Mouse (Mus musculus) myocyte (in vitro differentiated cells): ENCODE results near the gene Ptprg. TPM values are rescaled to one million over a fixed set of nuclear protein-coding genes. Genes with fewer than 3 reads are reported as not detected.

ENCODE experiments used
- H3K27me3 ChIP-seq: one replicate; pipeline ENCODE4 v1.6.1; 2011; ENCODE audit not compliant: control insufficient read depth, insufficient read depth, insufficient read length
- H3K36me3 ChIP-seq: one replicate; pipeline ENCODE4 v1.6.1; 2011; ENCODE audit not compliant: control insufficient read depth, insufficient read depth
- H3K4me2 ChIP-seq: one replicate; pipeline ENCODE4 v1.6.1; 2011; ENCODE audit warnings: low read depth, control low read depth
- H3K4me3 ChIP-seq: one replicate; pipeline ENCODE4 v1.5.1; 2011; ENCODE audit warnings: mild to moderate bottlenecking, control low read depth, moderate library complexity
- H3K79me2 ChIP-seq: one replicate; pipeline ENCODE4 v1.6.1; 2011; ENCODE audit not compliant: control insufficient read depth, insufficient read depth
- H3ac ChIP-seq: one replicate; pipeline ENCODE4 v1.6.1; 2011; ENCODE audit not compliant: control insufficient read depth, insufficient read length
- CEBPB ChIP-seq: IDR thresholded peaks from 2 replicates; pipeline ENCODE4 v1.6.1; 2011; ENCODE audit warnings: mild to moderate bottlenecking, moderate library complexity; ENCODE audit not compliant: poor library complexity, insufficient read depth, severe bottlenecking
- E2F4 ChIP-seq: IDR thresholded peaks from one replicate; pipeline ENCODE4 v1.6.1; 2011; ENCODE audit warnings: mild to moderate bottlenecking, control low read depth, moderate library complexity; ENCODE audit not compliant: insufficient read depth
- MAX ChIP-seq: IDR thresholded peaks from one replicate; pipeline ENCODE4 v1.6.1; 2011; ENCODE audit warnings: low read depth, mild to moderate bottlenecking, control low read depth
- MYOD1 ChIP-seq, 3 experiments: IDR thresholded peaks; one replicate each; pipeline ENCODE4 v1.6.1; 2011; ENCODE audit warnings: control low read depth in 2 of 3, low read depth in 2 of 3, mild to moderate bottlenecking in 2 of 3, moderate library complexity in 1 of 3; ENCODE audit not compliant: insufficient read length in 2 of 3, control insufficient read depth in 1 of 3
- MYOG ChIP-seq, 3 experiments: IDR thresholded peaks; one replicate each; pipeline ENCODE4 v1.6.1; 2011; ENCODE audit warnings: control low read depth in 2 of 3, low read depth in 2 of 3, mild to moderate bottlenecking in 2 of 3; ENCODE audit not compliant: insufficient read length in 2 of 3, control insufficient read depth in 1 of 3, insufficient read depth in 1 of 3
- POLR2A ChIP-seq: IDR thresholded peaks from one replicate; pipeline ENCODE4 v1.6.1; 2011; ENCODE audit warnings: low read depth, mild to moderate bottlenecking, control low read depth, moderate library complexity; ENCODE audit not compliant: insufficient read length
- POLR2AphosphoS2 ChIP-seq: IDR thresholded peaks from one replicate; pipeline ENCODE4 v1.6.1; 2011; ENCODE audit warnings: low read depth, control low read depth; ENCODE audit not compliant: insufficient read length
- REST ChIP-seq: IDR thresholded peaks from one replicate; pipeline ENCODE4 v1.6.1; 2011; ENCODE audit warnings: mild to moderate bottlenecking, control low read depth, moderate library complexity; ENCODE audit not compliant: insufficient read depth, insufficient read length
- SRF ChIP-seq: IDR thresholded peaks from one replicate; pipeline ENCODE4 v1.6.1; 2011; ENCODE audit warnings: low read depth; ENCODE audit not compliant: control insufficient read depth, insufficient read length
- TCF12 ChIP-seq: IDR thresholded peaks from one replicate; pipeline ENCODE4 v1.6.1; 2011; ENCODE audit warnings: mild to moderate bottlenecking, control low read depth; ENCODE audit not compliant: poor library complexity, insufficient read depth, severe bottlenecking
- TCF3 ChIP-seq: IDR thresholded peaks from one replicate; pipeline ENCODE4 v1.6.1; 2011; ENCODE audit warnings: low read depth, control low read depth; ENCODE audit not compliant: insufficient read length
- USF1 ChIP-seq: IDR thresholded peaks from one replicate; pipeline ENCODE4 v1.6.1; 2011; ENCODE audit warnings: low read depth, mild to moderate bottlenecking, control low read depth, moderate library complexity
- polyA plus RNA-seq: library from polyadenylated mRNA; unstranded; fragments of >200 nt; fragmentation: generic; extraction: Trizol; gene quantifications from one replicate; pipeline ENCODE4 v1.2.1, GENCODE M21; 2012; ENCODE audit warnings: missing spikeins

Ptprg gene
- polyA plus RNA-seq, 1 experiment = 14.4 TPM

GRCm38 (mm10) chr14:11623576-11623975 lies 70.2 kb downstream of the Ptprg start:
- H3K36me3 ChIP-seq = no peaks in the 10 kb centered on the region
- no peaks in the 10 kb centered on the region for H3K27me3 ChIP-seq

GRCm38 (mm10) chr14:11630736-11631135 lies 77.4 kb downstream of the Ptprg start:
- no peak for TF ChIP-seq TCF3
- no peak for TF ChIP-seq MYOG (IDR thresholded peaks at IDR 0.05; ENCODE audit: control insufficient read depth in 1 of 3, insufficient read depth in 1 of 3, insufficient read length in 2 of 3, low read depth in 2 of 3)
- no peak for TF ChIP-seq MAX
- TF ChIP-seq CEBPB = no peak
- TF ChIP-seq REST = no peak
- TF ChIP-seq MYOD1 (IDR thresholded peaks at IDR 0.05; ENCODE audit: control insufficient read depth in 1 of 3, insufficient read length in 2 of 3, low read depth in 2 of 3) = no peak
- no peak for TF ChIP-seq E2F4
- TF ChIP-seq POLR2A = no peak
- TF ChIP-seq POLR2AphosphoS2 = no peak
- TF ChIP-seq TCF12 = no peak
- no peak for TF ChIP-seq USF1
- no peak for TF ChIP-seq SRF
- Histone ChIP-seq H3K4me3 (no peak overlapping the region), H3K36me3 (no peaks in the 10 kb centered on the region), H3K27me3 (no peaks in the 10 kb centered on the region), H3K79me2 (no peaks in the 10 kb centered on the region), H3ac (no peak overlapping the region), H3K4me2 (no peak overlapping the region)

More at GRCm38 (mm10) chr14:11623576-11623975, 70.2 kb downstream of the Ptprg start:
- TF ChIP-seq POLR2A = no peak
- TF ChIP-seq SRF = no peak
- TF ChIP-seq MYOG (IDR thresholded peaks at IDR 0.05; ENCODE audit: control insufficient read depth in 1 of 3, insufficient read depth in 1 of 3, insufficient read length in 2 of 3, low read depth in 2 of 3) = no peak
- no peak overlapping the region for H3K4me3 ChIP-seq
- H3K79me2 ChIP-seq = no peaks in the 10 kb centered on the region
- H3K4me2 ChIP-seq = no peak overlapping the region
- no peak overlapping the region for H3ac ChIP-seq

GRCm38 (mm10) chr14:11631505-11631904 lies 78.2 kb downstream of the Ptprg start:
- H3K36me3 ChIP-seq = no peaks in the 10 kb centered on the region
- no peaks in the 10 kb centered on the region for H3K27me3 ChIP-seq
- H3K79me2 ChIP-seq = peaks cover 3% of the 10 kb centered on the region
- H3K4me3 ChIP-seq = no peak overlapping the region
- no peak overlapping the region for H3ac ChIP-seq
- TF ChIP-seq USF1 = no peak
- TF ChIP-seq SRF = no peak
- TF ChIP-seq MYOD1 (IDR thresholded peaks at IDR 0.05; ENCODE audit: control insufficient read depth in 1 of 3, insufficient read length in 2 of 3, low read depth in 2 of 3) = no peak
- TF ChIP-seq POLR2A = no peak
- no peak for TF ChIP-seq MYOG (IDR thresholded peaks at IDR 0.05; ENCODE audit: control insufficient read depth in 1 of 3, insufficient read depth in 1 of 3, insufficient read length in 2 of 3, low read depth in 2 of 3)
- no peak for TF ChIP-seq REST
- TF ChIP-seq TCF12 = no peak
- TF ChIP-seq E2F4 = no peak
- TF ChIP-seq TCF3 = no peak
- TF ChIP-seq MAX = no peak
- TF ChIP-seq POLR2AphosphoS2 = no peak
- TF ChIP-seq CEBPB = no peak
- H3K4me2 ChIP-seq = no peak overlapping the region

- Histone ChIP-seq H3K79me2 (peaks cover 3% of the 10 kb centered on the region), H3K4me3 (no peak overlapping the region), H3K36me3 (no peaks in the 10 kb centered on the region), H3K4me2 (no peak overlapping the region), H3ac (no peak overlapping the region), H3K27me3 (no peaks in the 10 kb centered on the region)
- no peak for TF ChIP-seq MYOG (IDR thresholded peaks at IDR 0.05; ENCODE audit: control insufficient read depth in 1 of 3, insufficient read depth in 1 of 3, insufficient read length in 2 of 3, low read depth in 2 of 3)
- no peak for TF ChIP-seq POLR2AphosphoS2
- no peak for TF ChIP-seq MYOD1 (IDR thresholded peaks at IDR 0.05; ENCODE audit: control insufficient read depth in 1 of 3, insufficient read length in 2 of 3, low read depth in 2 of 3)
- no peak for TF ChIP-seq E2F4
- TF ChIP-seq POLR2A = no peak
Measured at GRCm38 (mm10) chr14:11637673-11638072, 84.3 kb downstream of the Ptprg start.

DNA sequence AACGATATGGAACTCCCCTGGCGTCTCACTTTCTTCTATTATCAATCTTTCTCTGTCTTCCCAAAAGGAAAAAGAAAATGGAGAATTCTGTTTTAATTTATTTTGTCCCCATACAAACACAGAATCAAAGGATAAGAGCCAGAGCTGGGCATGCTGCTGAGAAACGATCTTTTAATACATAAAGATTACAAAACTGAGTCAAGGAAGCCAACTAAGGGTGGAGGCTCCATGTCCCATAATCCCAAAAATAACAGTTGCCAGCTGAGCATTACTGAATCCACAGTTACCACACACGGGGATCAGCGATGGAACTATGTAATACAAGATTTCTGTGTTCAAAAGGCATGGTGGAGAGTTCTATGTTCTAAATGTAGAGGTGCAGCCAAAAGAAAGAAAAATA lies 86.0 kb downstream of the Ptprg start:
- H3K36me3 ChIP-seq = no peaks in the 10 kb centered on the region
- peaks cover 3% of the 10 kb centered on the region for H3K79me2 ChIP-seq
- H3K4me2 ChIP-seq = no peak overlapping the region
- no peaks in the 10 kb centered on the region for H3K27me3 ChIP-seq
- TF ChIP-seq POLR2AphosphoS2 (no peak), REST (no peak), MYOG (IDR thresholded peaks at IDR 0.05; ENCODE audit: control insufficient read depth in 1 of 3, insufficient read depth in 1 of 3, insufficient read length in 2 of 3, low read depth in 2 of 3) (no peak), USF1 (no peak), POLR2A (no peak), MYOD1 (IDR thresholded peaks at IDR 0.05; ENCODE audit: control insufficient read depth in 1 of 3, insufficient read length in 2 of 3, low read depth in 2 of 3) (no peak), TCF12 (no peak), CEBPB (no peak), SRF (no peak), TCF3 (no peak), MAX (no peak), E2F4 (no peak)
- no peak overlapping the region for H3ac ChIP-seq
- H3K4me3 ChIP-seq = no peak overlapping the region
